Mouse (Mus musculus): ENCODE measurements around the gene Bmper. TPM values are rescaled to one million over a fixed set of nuclear protein-coding genes. Genes with fewer than 3 reads are reported as not detected.

Gene Bmper
- polyA plus RNA-seq, 1 experiment: not detected

DNA sequence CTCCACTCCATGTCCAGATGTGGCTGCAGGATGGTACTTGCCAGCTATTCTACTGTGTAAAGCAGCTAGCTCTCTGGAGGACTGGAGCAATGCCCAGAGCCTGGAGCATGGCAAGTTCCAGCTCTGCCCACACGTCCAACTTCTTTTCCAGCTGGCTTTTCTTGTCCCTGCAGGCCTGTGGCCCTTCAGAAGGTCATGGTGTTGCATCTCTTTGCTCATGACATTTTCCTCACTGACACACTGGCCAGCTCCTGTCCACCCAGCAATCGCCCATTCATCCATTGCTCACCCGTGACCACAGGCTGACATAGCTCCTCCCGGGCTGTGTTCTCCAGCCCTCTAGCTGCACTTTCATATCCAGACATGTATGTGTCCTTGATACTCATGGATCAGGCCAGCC is 20.4 kb upstream of the Bmper start:
- Histone ChIP-seq H3K36me3 (replicated peaks; ENCODE audit: low read length) (no peaks in the 10 kb centered on the region), H3K4me1 (0 out of 2 replicates have a peak, but pooled peaks cover 2% of the 10 kb centered on the region), H3K4me3 (replicated peaks) (no peak overlapping the region), H3K27me3 (replicated peaks) (peaks cover 23% of the 10 kb centered on the region), H3K9me3 (0 out of 2 replicates have a peak, but pooled peaks cover 3% of the 10 kb centered on the region)
- TF ChIP-seq FLI1 (IDR thresholded peaks at IDR 0.05; ENCODE audit: low read length) (no peak), GATA1 (IDR thresholded peaks at IDR 0.05; ENCODE audit: borderline replicate concordance, low read length) (no peak)

- H3K36me3 ChIP-seq (replicated peaks; ENCODE audit: low read length): no peaks in the 10 kb centered on the region
- 0 out of 2 replicates have a peak, but pooled peaks cover 3% of the 10 kb centered on the region for H3K9me3 ChIP-seq
- no peak overlapping the region for H3K4me3 ChIP-seq (replicated peaks)
- 0 out of 2 replicates have a peak, but pooled peaks cover 2% of the 10 kb centered on the region for H3K4me1 ChIP-seq
- peaks cover 25% of the 10 kb centered on the region for H3K27me3 ChIP-seq (replicated peaks)
- TF ChIP-seq FLI1 (IDR thresholded peaks at IDR 0.05; ENCODE audit: low read length): no peak
- no peak for TF ChIP-seq GATA1 (IDR thresholded peaks at IDR 0.05; ENCODE audit: borderline replicate concordance, low read length)
Observed at GRCm38 (mm10) chr9:23204339-23205288, 18.3 kb upstream of the Bmper start.

GRCm38 (mm10) chr9:23205304-23205703 is 17.6 kb upstream of the Bmper start:
- Histone ChIP-seq H3K27me3 (replicated peaks) (peaks cover 25% of the 10 kb centered on the region), H3K9me3 (no peaks in the 10 kb centered on the region), H3K4me3 (replicated peaks) (no peak overlapping the region), H3K36me3 (replicated peaks; ENCODE audit: low read length) (no peaks in the 10 kb centered on the region), H3K4me1 (0 out of 2 replicates have a peak, but pooled peaks cover 2% of the 10 kb centered on the region)
- TF ChIP-seq FLI1 (IDR thresholded peaks at IDR 0.05; ENCODE audit: low read length): no peak
- no peak for TF ChIP-seq GATA1 (IDR thresholded peaks at IDR 0.05; ENCODE audit: borderline replicate concordance, low read length)

DNA sequence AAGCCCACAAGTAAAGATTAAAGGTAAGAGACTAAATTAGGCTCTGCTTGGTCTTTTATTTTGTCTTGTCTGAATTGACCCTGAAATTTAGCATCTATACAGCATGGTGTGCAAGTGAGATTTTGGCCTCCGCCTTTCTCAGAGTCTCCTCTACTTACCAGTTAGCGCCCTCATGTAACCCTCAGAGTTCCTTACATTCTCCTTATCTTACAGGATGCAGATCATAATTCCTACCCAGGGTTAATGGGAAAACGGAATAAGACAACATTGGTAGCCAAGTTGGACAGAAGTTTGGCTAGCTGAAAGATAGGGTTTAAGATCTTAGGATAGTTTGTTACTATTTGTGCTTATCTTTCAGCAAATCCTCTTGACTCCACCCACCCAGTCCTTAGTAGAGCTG is 17.1 kb upstream of the Bmper start:
- H3K4me1 ChIP-seq: 0 out of 2 replicates have a peak, but pooled peaks cover 2% of the 10 kb centered on the region
- no peaks in the 10 kb centered on the region for H3K36me3 ChIP-seq (replicated peaks; ENCODE audit: low read length)
- peaks cover 28% of the 10 kb centered on the region for H3K27me3 ChIP-seq (replicated peaks)
- H3K9me3 ChIP-seq: no peaks in the 10 kb centered on the region
- TF ChIP-seq GATA1 (IDR thresholded peaks at IDR 0.05; ENCODE audit: borderline replicate concordance, low read length): no peak
- no peak for TF ChIP-seq FLI1 (IDR thresholded peaks at IDR 0.05; ENCODE audit: low read length)
- H3K4me3 ChIP-seq (replicated peaks): no peak overlapping the region

DNA sequence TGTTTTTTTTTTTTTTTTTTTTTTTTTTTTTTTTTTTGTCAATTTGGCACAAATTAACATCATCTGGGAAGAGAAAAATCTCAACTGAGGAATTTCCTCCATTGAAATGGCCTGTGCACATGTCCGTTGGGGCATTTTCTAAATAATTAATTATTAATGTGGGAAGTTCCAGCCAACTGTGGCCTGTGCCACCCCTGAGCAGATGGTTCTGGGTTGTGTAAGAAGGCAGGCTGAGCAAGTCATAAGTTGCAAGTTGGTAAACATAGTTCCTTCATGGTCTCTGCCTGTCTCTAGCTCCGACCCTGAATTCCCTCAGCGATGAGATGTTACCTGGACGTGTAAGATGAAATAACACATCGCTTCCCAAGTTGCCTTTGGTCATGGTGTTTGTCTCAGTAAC is 16.7 kb upstream of the Bmper start:
- no peaks in the 10 kb centered on the region for H3K9me3 ChIP-seq
- no peaks in the 10 kb centered on the region for H3K36me3 ChIP-seq (replicated peaks; ENCODE audit: low read length)
- TF ChIP-seq GATA1 (IDR thresholded peaks at IDR 0.05; ENCODE audit: borderline replicate concordance, low read length) (no peak), FLI1 (IDR thresholded peaks at IDR 0.05; ENCODE audit: low read length) (no peak)
- 0 out of 2 replicates have a peak, but pooled peaks cover 2% of the 10 kb centered on the region for H3K4me1 ChIP-seq
- H3K4me3 ChIP-seq (replicated peaks): no peak overlapping the region
- peaks cover 29% of the 10 kb centered on the region for H3K27me3 ChIP-seq (replicated peaks)

- peaks cover 9% of the 10 kb centered on the region for H3K27me3 ChIP-seq (replicated peaks)
- peak overlapping the region; percentile 47 for H3K4me3 ChIP-seq (replicated peaks)
- peaks cover 4% of the 10 kb centered on the region; the same call in 1 of the 2 replicates for H3K4me1 ChIP-seq
- no peaks in the 10 kb centered on the region for H3K36me3 ChIP-seq (replicated peaks; ENCODE audit: low read length)
- no peaks in the 10 kb centered on the region for H3K9me3 ChIP-seq
- TF ChIP-seq FLI1 (IDR thresholded peaks at IDR 0.05; ENCODE audit: low read length) (no peak), GATA1 (IDR thresholded peaks at IDR 0.05; ENCODE audit: borderline replicate concordance, low read length) (no peak)
Observed at GRCm38 (mm10) chr9:23212303-23212702, 10.6 kb upstream of the Bmper start.

DNA sequence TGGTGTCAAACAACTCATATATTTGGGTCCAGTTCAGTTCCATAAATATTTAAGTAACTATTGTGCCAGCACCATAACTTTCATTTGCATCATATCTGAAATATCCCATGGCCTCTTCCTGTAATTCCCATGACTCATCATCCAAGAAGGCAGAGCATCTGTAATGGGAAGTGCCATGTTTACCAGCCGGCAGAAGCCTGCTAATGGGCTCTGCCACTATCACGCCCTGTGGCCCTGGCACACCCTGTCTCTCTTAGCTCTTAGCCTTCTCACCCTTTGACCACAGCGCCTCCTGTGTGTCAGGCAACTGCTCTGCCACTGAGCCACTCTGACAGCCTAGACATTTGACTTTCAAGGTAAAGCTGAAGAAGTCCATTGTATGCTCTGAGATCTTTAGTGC is 3.1 kb upstream of the Bmper start:
- Histone ChIP-seq H3K4me3 (replicated peaks) (no peak overlapping the region), H3K36me3 (replicated peaks; ENCODE audit: low read length) (no peaks in the 10 kb centered on the region), H3K9me3 (no peaks in the 10 kb centered on the region), H3K4me1 (peaks cover 15% of the 10 kb centered on the region), H3K27me3 (replicated peaks) (peaks cover 51% of the 10 kb centered on the region)
- TF ChIP-seq FLI1 (IDR thresholded peaks at IDR 0.05; ENCODE audit: low read length) (no peak), GATA1 (IDR thresholded peaks at IDR 0.05; ENCODE audit: borderline replicate concordance, low read length) (no peak)

GRCm38 (mm10) chr9:23221976-23222375 is 900 bp upstream of the Bmper start:
- Histone ChIP-seq H3K36me3 (replicated peaks; ENCODE audit: low read length) (no peaks in the 10 kb centered on the region), H3K4me3 (replicated peaks) (no peak overlapping the region), H3K27me3 (replicated peaks) (peaks cover 68% of the 10 kb centered on the region), H3K9me3 (no peaks in the 10 kb centered on the region), H3K4me1 (peaks cover 15% of the 10 kb centered on the region)
- TF ChIP-seq FLI1 (IDR thresholded peaks at IDR 0.05; ENCODE audit: low read length) (no peak), GATA1 (IDR thresholded peaks at IDR 0.05; ENCODE audit: borderline replicate concordance, low read length) (no peak)

DNA sequence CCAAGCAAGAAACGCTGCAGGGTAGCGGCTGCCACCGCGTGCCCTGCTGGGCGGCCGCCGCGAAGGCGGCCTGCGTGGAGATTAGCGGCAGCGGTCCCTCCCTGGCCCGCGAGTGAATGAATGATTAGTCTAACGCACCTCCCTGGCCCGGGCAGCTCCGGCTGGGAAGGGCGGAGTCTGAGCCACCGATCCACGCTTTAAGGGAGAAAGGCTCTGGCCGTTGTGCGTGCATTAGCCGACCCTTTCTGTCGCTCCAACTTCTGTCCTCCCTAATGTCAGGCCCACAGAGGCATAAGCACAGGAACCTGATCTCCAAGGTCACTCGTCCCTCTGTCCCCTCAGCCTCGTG is 410 bp upstream of the Bmper start:
- Histone ChIP-seq H3K4me3 (replicated peaks) (peak overlapping the region; percentile 86), H3K27me3 (replicated peaks) (peaks cover 70% of the 10 kb centered on the region)

DNA sequence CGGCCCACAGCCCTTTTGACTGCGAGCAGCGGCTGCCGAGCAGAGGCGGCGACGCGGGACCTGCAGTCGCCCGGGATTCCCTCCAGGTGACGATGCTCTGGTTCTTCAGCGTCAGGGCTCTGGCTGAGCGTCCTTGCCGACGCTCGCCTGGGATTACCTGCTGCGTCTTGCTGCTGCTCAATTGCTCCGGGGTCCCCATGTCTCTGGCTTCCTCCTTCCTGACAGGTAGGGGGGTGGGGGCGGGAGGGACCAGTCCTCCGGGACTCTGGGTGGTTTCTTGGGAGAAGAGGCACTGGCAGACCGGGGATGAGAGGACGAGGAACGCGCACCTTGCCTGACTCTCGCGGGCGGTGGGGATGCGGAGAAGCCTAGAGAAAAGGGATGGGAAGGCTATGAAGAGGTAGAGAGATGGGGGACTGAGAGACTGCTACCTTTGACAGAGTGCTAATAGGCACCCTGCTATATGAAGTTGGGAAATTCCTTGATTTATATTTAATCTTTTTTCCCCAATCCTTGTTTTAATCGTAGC is 737 bp downstream of the Bmper start:
- peaks cover 15% of the 10 kb centered on the region for H3K4me1 ChIP-seq
- peaks cover 75% of the 10 kb centered on the region for H3K27me3 ChIP-seq (replicated peaks)
- no peaks in the 10 kb centered on the region for H3K36me3 ChIP-seq (replicated peaks; ENCODE audit: low read length)
- H3K4me3 ChIP-seq (replicated peaks): peak overlapping the region; percentile 86
- no peak for TF ChIP-seq GATA1 (IDR thresholded peaks at IDR 0.05; ENCODE audit: borderline replicate concordance, low read length)
- no peak for TF ChIP-seq FLI1 (IDR thresholded peaks at IDR 0.05; ENCODE audit: low read length)
- H3K9me3 ChIP-seq: no peaks in the 10 kb centered on the region

More for the DNA sequence above, 410 bp upstream of the Bmper start:
- Histone ChIP-seq H3K4me1 (peaks cover 15% of the 10 kb centered on the region), H3K9me3 (no peaks in the 10 kb centered on the region), H3K36me3 (replicated peaks; ENCODE audit: low read length) (no peaks in the 10 kb centered on the region)
- TF ChIP-seq GATA1 (IDR thresholded peaks at IDR 0.05; ENCODE audit: borderline replicate concordance, low read length) (no peak), FLI1 (IDR thresholded peaks at IDR 0.05; ENCODE audit: low read length) (no peak)

All from megakaryocyte, embryonic 14.5 days (primary cell).